In genomic region chr14:26206926-26207247, GRCm38 (mm10) we compare ENCODE assay signal across 8 mouse cellular contexts. TPM values are rescaled to one million over a fixed set of nuclear protein-coding genes. Genes with fewer than 3 reads are reported as not detected.
DNase-seq lines count a peak whose midpoint lies in the region; ATAC-seq lines count a peak whose summit lies in the region.
"Not testable (repeated sequence)": the region's sequence is repeated elsewhere in the genome, so short reads cannot be mapped to it uniquely, and the experiment has no call there.

Gene Tmem254b (minus strand): TSS chr14:26207041.

- not testable (repeated sequence) for H3K9ac ChIP-seq in embryonic facial prominence, embryonic 13.5 days; hindbrain, embryonic 15.5 days; liver, embryonic 12.5 days; midbrain, embryonic 11.5 days (ENCODE audit: low read length); stomach, embryonic 15.5 days

- not testable (repeated sequence) for H3K36me3 ChIP-seq in embryonic facial prominence, embryonic 13.5 days; hindbrain, embryonic 15.5 days; liver, embryonic 12.5 days; midbrain, embryonic 11.5 days (ENCODE audit: control insufficient read depth, insufficient read depth, low read length); stomach, embryonic 15.5 days

- not testable (repeated sequence) for H3K27ac ChIP-seq in embryonic facial prominence, embryonic 13.5 days; hindbrain, embryonic 15.5 days (replicated peaks); liver, embryonic 12.5 days; midbrain, embryonic 11.5 days (ENCODE audit: low read depth, low read length); stomach, embryonic 15.5 days

- not testable (repeated sequence) for H3K4me1 ChIP-seq in embryonic facial prominence, embryonic 13.5 days; hindbrain, embryonic 15.5 days (replicated peaks); liver, embryonic 12.5 days; midbrain, embryonic 11.5 days (ENCODE audit: control insufficient read depth, insufficient read depth, low read length); stomach, embryonic 15.5 days

- not testable (repeated sequence) for H3K4me2 ChIP-seq in embryonic facial prominence, embryonic 13.5 days; hindbrain, embryonic 15.5 days; liver, embryonic 12.5 days; midbrain, embryonic 11.5 days; stomach, embryonic 15.5 days

- not testable (repeated sequence) for DNase-seq in gonadal fat pad, adult 2 months (ENCODE audit: low read depth); layer of hippocampus, postnatal 14 days (ENCODE audit: low spot score in 2 of 2); midbrain, embryonic 11.5 days (ENCODE audit: low spot score, missing footprints)

- not testable (repeated sequence) for H3K9me3 ChIP-seq in embryonic facial prominence, embryonic 13.5 days; hindbrain, embryonic 15.5 days; liver, embryonic 12.5 days (replicated peaks); midbrain, embryonic 11.5 days (ENCODE audit: control insufficient read depth, low read length); stomach, embryonic 15.5 days

- not testable (repeated sequence) for H3K27me3 ChIP-seq in embryonic facial prominence, embryonic 13.5 days; hindbrain, embryonic 15.5 days; liver, embryonic 12.5 days (replicated peaks); midbrain, embryonic 11.5 days (ENCODE audit: control insufficient read depth, insufficient read depth, low read length); stomach, embryonic 15.5 days (replicated peaks)

- ATAC-seq in activated CD4-positive, CD25-positive, alpha-beta regulatory T cell, adult 4 months = peak; percentile 82
- not testable (repeated sequence) for ATAC-seq in embryonic facial prominence, embryonic 13.5 days (ENCODE audit: insufficient number of reproducible peaks, insufficient read depth, low FRiP score, low TSS enrichment, low read depth)
- ATAC-seq in hindbrain, embryonic 15.5 days (ENCODE audit: low FRiP score, low read depth) = peak; percentile 83
- peak; percentile 81 for ATAC-seq in liver, embryonic 12.5 days
- peak; percentile 59; the same call in 1 of the 2 replicates for ATAC-seq in midbrain, embryonic 11.5 days (ENCODE audit: low FRiP score)
- peak; percentile 68; the same call in 1 of the 2 replicates for ATAC-seq in stomach, embryonic 15.5 days (ENCODE audit: insufficient read depth, low FRiP score, low read depth)

- WGBS in embryonic facial prominence, embryonic 13.5 days = no CpG with 5 or more reads among the region's 10 CpGs
- no CpG with 5 or more reads among the region's 10 CpGs for WGBS in hindbrain, embryonic 15.5 days
- WGBS in liver, embryonic 12.5 days (ENCODE audit: insufficient replicate concordance) = no CpG with 5 or more reads among the region's 10 CpGs
- no CpG with 5 or more reads among the region's 10 CpGs for WGBS in midbrain, embryonic 11.5 days
- WGBS in stomach, embryonic 15.5 days = no CpG with 5 or more reads among the region's 10 CpGs

- H3K4me3 ChIP-seq in embryonic facial prominence, embryonic 13.5 days; hindbrain, embryonic 15.5 days; liver, embryonic 12.5 days; midbrain, embryonic 11.5 days (ENCODE audit: low read depth, low read length); stomach, embryonic 15.5 days (replicated peaks): not testable (repeated sequence)

RNA-seq across cellular contexts. Expression of gene Tmem254b, which starts in this region (rescaled TPM):
- 10 to 100 TPM in 1 of 2 experiments, 1 to 10 TPM in 1; 6.6 to 17.9 TPM for polyA plus RNA-seq in activated CD4-positive, CD25-positive, alpha-beta regulatory T cell, adult 4 months (2017; shearing (Covaris generic))
- polyA plus RNA-seq in embryonic facial prominence, embryonic 13.5 days (2015; fragmentation: Nextera tagmentation; extraction: Ambion mirVana) = 24.1 and 28.2 TPM in 2 replicates
- polyA plus RNA-seq in gonadal fat pad, adult 2 months (2012; rRNA removed) = 67.9 and 80.1 TPM in 2 replicates
- 32.6 and 35.2 TPM in 2 replicates for polyA plus RNA-seq in hindbrain, embryonic 15.5 days (2015; fragmentation: Nextera tagmentation; extraction: Ambion mirVana)
- 10 to 100 TPM; 40.2 to 41.4 TPM for total RNA-seq in layer of hippocampus, postnatal 14 days (2021)
- 20.8 and 22.5 TPM in 2 replicates for polyA plus RNA-seq in liver, embryonic 12.5 days (2016; fragmentation: Nextera tagmentation; extraction: Ambion mirVana)
- 18.0 and 23.2 TPM in 2 replicates for polyA plus RNA-seq in midbrain, embryonic 11.5 days (2014; fragmentation: Nextera tagmentation; extraction: Ambion mirVana)
- 42.2 and 54.3 TPM in 2 replicates for polyA plus RNA-seq in stomach, embryonic 15.5 days (2015; fragmentation: Nextera tagmentation; extraction: Ambion mirVana)
